ENCODE assay signal across 28 mouse cellular contexts in genomic region chr3:88918981-88919380, GRCm38 (mm10). TPM values are rescaled to one million over a fixed set of nuclear protein-coding genes. Genes with fewer than 3 reads are reported as not detected.
DNase-seq lines count a peak whose midpoint lies in the region; ATAC-seq and TF ChIP-seq lines count a peak whose summit lies in the region.
"Had no signal": no experiment of that assay in that cellular context is flagged by ENCODE, and none has a peak within 500 bp of the region (broad histone marks: within the 10 kb centered on the region; RNA-seq: fewer than 3 reads in every experiment).

No protein-coding gene starts in this region.

- no peak for TF ChIP-seq CTCF in kidney, adult 2 months (conservative IDR thresholded peaks at IDR 0.05; ENCODE audit: insufficient read depth, insufficient read length, low read depth, low read length)
- no peak for TF ChIP-seq CTCF in kidney, postnatal 0 days (IDR thresholded peaks at IDR 0.05; ENCODE audit: low read depth)

- H3K4me3 ChIP-seq in kidney, adult 2 months (ENCODE audit: insufficient read depth, low read depth, low read length): no peak overlapping the region
- H3K4me3 ChIP-seq in kidney, postnatal 0 days (replicated peaks; ENCODE audit: low read depth, low read length): no peak overlapping the region
- H3K4me3 ChIP-seq in hindbrain, embryonic 13.5 days: no peak overlapping the region
- H3K4me3 ChIP-seq: embryonic facial prominence, embryonic 12.5 days; heart, adult 2 months; heart, embryonic 12.5 days; limb, embryonic 10.5 days; limb, embryonic 15.5 days; liver, embryonic 13.5 days; midbrain, embryonic 15.5 days had no signal

- H3K4me1 ChIP-seq in kidney, adult 2 months (ENCODE audit: control insufficient read depth, insufficient read depth, low read length): peaks cover 3% of the 10 kb centered on the region; the same call in 1 of the 2 replicates
- H3K4me1 ChIP-seq in kidney, postnatal 0 days (replicated peaks; ENCODE audit: insufficient read depth, low read length): no peaks in the 10 kb centered on the region; the same call in 1 of the 2 replicates
- peaks cover 9% of the 10 kb centered on the region for H3K4me1 ChIP-seq in hindbrain, embryonic 13.5 days (replicated peaks)

- no peak for ATAC-seq in kidney, postnatal 0 days (replicated peaks; ENCODE audit: low FRiP score, low read depth)
- no peak for ATAC-seq in hindbrain, embryonic 13.5 days (ENCODE audit: low FRiP score)
- ATAC-seq in monocyte, adult 5-6 weeks (replicated peaks; ENCODE audit: insufficient number of reproducible peaks, low FRiP score, low TSS enrichment, poor library complexity, severe bottlenecking): no peak
- ATAC-seq: activated CD4-positive, CD25-positive, alpha-beta regulatory T cell, adult 4 months; CD4-positive, CD25-positive, alpha-beta regulatory T cell, adult 4 months; forebrain, embryonic 14.5 days; intestine, postnatal 0 days; lung, postnatal 0 days; midbrain, embryonic 15.5 days had no signal

- DNase-seq in lung, postnatal 36 days: peak; percentile 14
- DNase-seq in lung, postnatal 10 days: no peak
- peak; percentile 57 for DNase-seq in kidney, adult 2 months
- DNase-seq in kidney, postnatal 0 days (ENCODE audit: low spot score): no peak
- peak; percentile 28 to 46 for DNase-seq in kidney, postnatal 4 days
- DNase-seq: adrenal gland, adult 2 months; cerebellum, adult 9-11 months; embryo, embryonic 11 days; heart, adult 2 months; heart, postnatal 4 days; layer of hippocampus, postnatal 36 days; liver, embryonic 13.5 days; lung, adult 18-20 months; right cerebral cortex, adult 18-20 months; thymus, postnatal 4 days had no signal

- no peaks in the 10 kb centered on the region for H3K27me3 ChIP-seq in kidney, adult 2 months (replicated peaks; ENCODE audit: control insufficient read depth, insufficient read depth, low read length)
- H3K27me3 ChIP-seq in kidney, postnatal 0 days (ENCODE audit: insufficient read depth, low read length): no peaks in the 10 kb centered on the region
- no peaks in the 10 kb centered on the region for H3K27me3 ChIP-seq in hindbrain, embryonic 13.5 days
- H3K27me3 ChIP-seq: embryonic facial prominence, embryonic 12.5 days; heart, embryonic 12.5 days; limb, embryonic 15.5 days; liver, embryonic 13.5 days; midbrain, embryonic 15.5 days had no signal

- 36% methylated on average over 13 of the region's 13 CpGs for WGBS in kidney, adult 2 months
- 47% methylated on average over 13 of the region's 13 CpGs for WGBS in kidney, postnatal 0 days
- 87% methylated on average over 13 of the region's 13 CpGs for WGBS in hindbrain, embryonic 13.5 days

- no peak overlapping the region for H3K9ac ChIP-seq in kidney, postnatal 0 days (ENCODE audit: low read depth, low read length)
- H3K9ac ChIP-seq in hindbrain, embryonic 13.5 days: no peak overlapping the region
- H3K9ac ChIP-seq: embryonic facial prominence, embryonic 12.5 days; heart, embryonic 12.5 days; hindbrain, embryonic 14.5 days; limb, embryonic 15.5 days; liver, embryonic 13.5 days; midbrain, embryonic 15.5 days had no signal

- H3K9me3 ChIP-seq in kidney, postnatal 0 days (replicated peaks; ENCODE audit: low read length): 0 out of 2 replicates have a peak, but pooled peaks cover 3% of the 10 kb centered on the region
- H3K9me3 ChIP-seq in hindbrain, embryonic 13.5 days: no peaks in the 10 kb centered on the region
- H3K9me3 ChIP-seq: embryonic facial prominence, embryonic 12.5 days; limb, embryonic 10.5 days; limb, embryonic 15.5 days; liver, embryonic 13.5 days; midbrain, embryonic 15.5 days had no signal

- no peak overlapping the region for H3K27ac ChIP-seq in kidney, adult 2 months (ENCODE audit: insufficient read depth, low read depth, low read length)
- H3K27ac ChIP-seq in kidney, postnatal 0 days: peak overlapping the region; percentile 58; the same call in 1 of the 2 replicates
- H3K27ac ChIP-seq in hindbrain, embryonic 13.5 days: no peak overlapping the region
- H3K27ac ChIP-seq: embryonic facial prominence, embryonic 12.5 days; heart, adult 2 months; hindbrain, embryonic 14.5 days; limb, embryonic 10.5 days; limb, embryonic 15.5 days; liver, embryonic 13.5 days; midbrain, embryonic 15.5 days had no signal

- TF ChIP-seq POLR2A in kidney, adult 2 months (IDR thresholded peaks at IDR 0.05; ENCODE audit: low read depth, low read length): no peak

- no peaks in the 10 kb centered on the region for H3K36me3 ChIP-seq in kidney, adult 2 months (ENCODE audit: control insufficient read depth, insufficient read depth, low read length)
- H3K36me3 ChIP-seq in kidney, postnatal 0 days (ENCODE audit: insufficient read depth, low read length): peaks cover 23% of the 10 kb centered on the region
- H3K36me3 ChIP-seq in hindbrain, embryonic 13.5 days: peaks cover 36% of the 10 kb centered on the region

- no peak overlapping the region for H3K4me2 ChIP-seq in kidney, postnatal 0 days (ENCODE audit: low read length)
- H3K4me2 ChIP-seq in hindbrain, embryonic 13.5 days: no peak overlapping the region
- H3K4me2 ChIP-seq: embryonic facial prominence, embryonic 12.5 days; heart, embryonic 12.5 days; hindbrain, embryonic 14.5 days; limb, embryonic 15.5 days; liver, embryonic 13.5 days; midbrain, embryonic 15.5 days had no signal

RNA-seq across cellular contexts. Expression of gene Msto1, which starts 5.2 kb away (rescaled TPM):
- polyA plus RNA-seq in kidney, adult 2 months (2012; rRNA removed): 35.9 and 41.1 TPM in 2 replicates
- 53.1 and 58.0 TPM in 2 replicates for polyA plus RNA-seq in kidney, postnatal 0 days (2015; fragmentation: Nextera tagmentation; extraction: Ambion mirVana)
- polyA plus RNA-seq in hindbrain, embryonic 13.5 days (2015; fragmentation: Nextera tagmentation; extraction: Ambion mirVana): 43.1 and 48.4 TPM in 2 replicates
- 8.1 to 11.7 TPM (median 11.6 TPM) in 3 replicates for total RNA-seq in monocyte, adult 5-6 weeks (2017)

RNA-seq across cellular contexts. Expression of gene Ash1l, which starts 31.4 kb away (rescaled TPM):
- polyA plus RNA-seq in kidney, adult 2 months (2012; rRNA removed): 7.8 and 8.9 TPM in 2 replicates
- 13.0 and 14.2 TPM in 2 replicates for polyA plus RNA-seq in kidney, postnatal 0 days (2015; fragmentation: Nextera tagmentation; extraction: Ambion mirVana)
- 21.5 and 22.5 TPM in 2 replicates for polyA plus RNA-seq in hindbrain, embryonic 13.5 days (2015; fragmentation: Nextera tagmentation; extraction: Ambion mirVana)
- total RNA-seq in monocyte, adult 5-6 weeks (2017): 40.6 to 78.1 TPM (median 41.7 TPM) in 3 replicates

RNA-seq across cellular contexts. Expression of gene Dap3, which starts 32.0 kb away (rescaled TPM):
- polyA plus RNA-seq in kidney, adult 2 months (2012; rRNA removed): 57.0 and 78.0 TPM in 2 replicates
- polyA plus RNA-seq in kidney, postnatal 0 days (2015; fragmentation: Nextera tagmentation; extraction: Ambion mirVana): 150 and 151 TPM in 2 replicates
- 135 and 140 TPM in 2 replicates for polyA plus RNA-seq in hindbrain, embryonic 13.5 days (2015; fragmentation: Nextera tagmentation; extraction: Ambion mirVana)
- total RNA-seq in monocyte, adult 5-6 weeks (2017): 38.3 to 58.2 TPM (median 53.2 TPM) in 3 replicates

Comparison
In these comparisons a context has a peak if more than half of its experiments do, and no peak if none do; other contexts are left out.
1. DNase-seq: peak in lung, postnatal 36 days (single experiment), kidney, adult 2 months (single experiment) and kidney, postnatal 4 days (2 of 2); none in lung, postnatal 10 days (single experiment) and kidney, postnatal 0 days (single experiment).